Mouse (Mus musculus): ENCODE results near the gene Ndufaf2. TPM values are rescaled to one million over a fixed set of nuclear protein-coding genes. Genes with fewer than 3 reads are reported as not detected.

Gene Ndufaf2
- total and polyA plus RNA-seq, 3 experiments, result 37.1 to 117 (median 51.2) TPM

- no peaks in the 10 kb centered on the region for H3K27me3 ChIP-seq (replicated peaks)
- no peaks in the 10 kb centered on the region for H3K79me2 ChIP-seq (replicated peaks; ENCODE audit: control insufficient read depth, extremely low read depth, insufficient read depth, poor library complexity, severe bottlenecking)
- no peaks in the 10 kb centered on the region for H3K36me3 ChIP-seq (replicated peaks in 1 of 2; ENCODE audit: control insufficient read depth in 1 of 2, insufficient read depth in 1 of 2, low read length in 1 of 2)
- H3K4me1 ChIP-seq (ENCODE audit: control insufficient read depth in 1 of 2, insufficient read depth in 2 of 2), result peaks cover 8 to 18% of the 10 kb centered on the region in 2 experiments
- in situ Hi-C loops (cut with MboI; ENCODE audit: low pct_ligation_motif_present, low pct_unique_long_range_greater_than_20kb, low sequenced_read_pairs), result no loop called here
- no peaks in the 10 kb centered on the region for H3K9me3 ChIP-seq (replicated peaks; ENCODE audit: low read length)
- peak overlapping the region; percentile 81 for H3K9ac ChIP-seq (ENCODE audit: insufficient read depth, low read depth)
- dilution Hi-C loops (cut with MboI; ENCODE audit: extremely low pct_ligation_motif_present, extremely low pct_unique_long_range_greater_than_20kb, low sequenced_read_pairs), result no loop called here
- DNase-seq (ENCODE audit: extremely low read depth), result peak; percentile 18
- no peak for TF ChIP-seq UBTF (IDR thresholded peaks at IDR 0.05; ENCODE audit: low read depth, low read length)
- TF ChIP-seq MYC (IDR thresholded peaks at IDR 0.05; ENCODE audit: low read depth, low read length), result no peak
- no peak for TF ChIP-seq PAX5 (IDR thresholded peaks at IDR 0.05; ENCODE audit: low read length)
- no peak for TF ChIP-seq RCOR1 (conservative IDR thresholded peaks at IDR 0.05; ENCODE audit: low read depth, low read length)
- TF ChIP-seq NRF1 (IDR thresholded peaks at IDR 0.05; ENCODE audit: low read depth, low read length), result no peak
- no peak for TF ChIP-seq SMC3 (IDR thresholded peaks at IDR 0.05; ENCODE audit: low read depth, low read length)
- no peak for TF ChIP-seq ELF1 (IDR thresholded peaks at IDR 0.05; ENCODE audit: low read depth, low read length)
- TF ChIP-seq ZNF384 (IDR thresholded peaks at IDR 0.05; ENCODE audit: low read depth, low read length), result peak; percentile 89
- TF ChIP-seq CHD1 (IDR thresholded peaks at IDR 0.05; ENCODE audit: low read depth, low read length), result peak; percentile 58; the same call in 1 of the 2 replicates
- TF ChIP-seq BHLHE40 (IDR thresholded peaks at IDR 0.05; ENCODE audit: low read depth, low read length), result no peak
- TF ChIP-seq USF2 (conservative IDR thresholded peaks at IDR 0.05; ENCODE audit: low read depth, low read length), result no peak
- TF ChIP-seq ZC3H11A (IDR thresholded peaks at IDR 0.05; ENCODE audit: low read depth, low read length), result no peak
- TF ChIP-seq JUN (IDR thresholded peaks at IDR 0.05; ENCODE audit: insufficient read depth, low read depth, low read length), result no peak
- TF ChIP-seq TBP (conservative IDR thresholded peaks at IDR 0.05; ENCODE audit: low read depth, low read length), result 0 out of 2 replicates have a peak, but pooled peaks have one; percentile 45
- no peak; the same call in 1 of the 2 replicates for TF ChIP-seq POLR2A (IDR thresholded peaks at IDR 0.05; ENCODE audit: low read depth, low read length)
- no peak for TF ChIP-seq NELFE (IDR thresholded peaks at IDR 0.05; ENCODE audit: low read depth, low read length)
- 0 out of 2 replicates have a peak, but pooled peaks have one; percentile 4 for TF ChIP-seq SIN3A (IDR thresholded peaks at IDR 0.05; ENCODE audit: low read length)
- TF ChIP-seq HCFC1 (IDR thresholded peaks at IDR 0.05; ENCODE audit: low read depth, low read length), result no peak
- no peak for TF ChIP-seq CHD2 (IDR thresholded peaks at IDR 0.05; ENCODE audit: low read length)
- TF ChIP-seq CTCF (conservative IDR thresholded peaks at IDR 0.05 in 1 of 2, IDR thresholded peaks at IDR 0.05 in 1 of 2; ENCODE audit: low read depth in 2 of 2, low read length in 2 of 2), result no peak
- no peak for TF ChIP-seq RAD21 (IDR thresholded peaks at IDR 0.05; ENCODE audit: low read depth, low read length)
- TF ChIP-seq KAT2A (IDR thresholded peaks at IDR 0.05; ENCODE audit: insufficient replicate concordance, low read length), result no peak
- no peak for TF ChIP-seq ZKSCAN1 (IDR thresholded peaks at IDR 0.05; ENCODE audit: borderline replicate concordance, low read depth, low read length)
- TF ChIP-seq TCF12 (IDR thresholded peaks at IDR 0.05; ENCODE audit: low read depth, low read length), result no peak
- no peak for TF ChIP-seq GABPA (IDR thresholded peaks at IDR 0.05; ENCODE audit: insufficient replicate concordance, low read depth, low read length)
- TF ChIP-seq IRF4 (IDR thresholded peaks at IDR 0.05; ENCODE audit: low read depth, low read length), result no peak
- TF ChIP-seq E2F4 (IDR thresholded peaks at IDR 0.05; ENCODE audit: insufficient replicate concordance, low read depth, low read length), result no peak
- no peak for TF ChIP-seq MAFK (IDR thresholded peaks at IDR 0.05; ENCODE audit: insufficient replicate concordance, low read length)
- TF ChIP-seq EP300 (IDR thresholded peaks at IDR 0.05; ENCODE audit: low read length), result no peak; the same call in 1 of the 2 replicates
- TF ChIP-seq ETS1 (conservative IDR thresholded peaks at IDR 0.05; ENCODE audit: low read depth, low read length), result no peak
- TF ChIP-seq POLR2AphosphoS2 (IDR thresholded peaks at IDR 0.05; ENCODE audit: low read depth, low read length), result no peak
- no peak for TF ChIP-seq MAX (IDR thresholded peaks at IDR 0.05; ENCODE audit: low read length)
- TF ChIP-seq USF1 (IDR thresholded peaks at IDR 0.05; ENCODE audit: low read depth, low read length), result no peak
- peak overlapping the region; percentile 100 for H3K4me2 ChIP-seq (ENCODE audit: insufficient read depth, low read depth, poor library complexity, severe bottlenecking)
- peak overlapping the region; percentile 17 to 51 (median 31) for H3K4me3 ChIP-seq (replicated peaks in 1 of 3; ENCODE audit: low read depth in 2 of 3, low read length in 2 of 3, poor library complexity in 1 of 3)
- peak overlapping the region; percentile 22; the same call in 1 of the 2 replicates for H3K27ac ChIP-seq (ENCODE audit: insufficient read depth, low read depth)
Observed at GRCm38 (mm10) chr13:107954445-107955261, 203.8 kb downstream of the Ndufaf2 start.

All from CH12.LX (cell line).